Mouse (Mus musculus) kidney, adult 2 months (tissue): ENCODE measurements around the gene Mbd3.

Source experiments
- CTCF ChIP-seq: fragments of 200-500 bp; conservative IDR thresholded peaks from 2 replicates; pipeline ENCODE4 v1.5.1; 2011; ENCODE audit warnings: low read depth, mild to moderate bottlenecking, control low read depth, low read length, moderate library complexity, mixed read lengths; ENCODE audit not compliant: insufficient read depth, insufficient read length
- POLR2A ChIP-seq: fragments of 200-500 bp; IDR thresholded peaks from one replicate; pipeline ENCODE4 v1.6.1; 2011; ENCODE audit warnings: low read depth, low read length, control low read depth

- TF ChIP-seq CTCF (no peak), POLR2A (no peak)
These were observed 10.6 kb downstream of the Mbd3 start for GRCm38 (mm10) chr10:80388731-80389130.
